Mouse (Mus musculus): Measurements from ENCODE around the gene Fam173b. TPM values are rescaled to one million over a fixed set of nuclear protein-coding genes. Genes with fewer than 3 reads are reported as not detected.
A peak's percentile ranks its signal among the peaks of the same experiment; 100 is the strongest.

Gene Fam173b
- polyA plus RNA-seq, 1 experiment from 2014 or later: 13.1 TPM

DNA sequence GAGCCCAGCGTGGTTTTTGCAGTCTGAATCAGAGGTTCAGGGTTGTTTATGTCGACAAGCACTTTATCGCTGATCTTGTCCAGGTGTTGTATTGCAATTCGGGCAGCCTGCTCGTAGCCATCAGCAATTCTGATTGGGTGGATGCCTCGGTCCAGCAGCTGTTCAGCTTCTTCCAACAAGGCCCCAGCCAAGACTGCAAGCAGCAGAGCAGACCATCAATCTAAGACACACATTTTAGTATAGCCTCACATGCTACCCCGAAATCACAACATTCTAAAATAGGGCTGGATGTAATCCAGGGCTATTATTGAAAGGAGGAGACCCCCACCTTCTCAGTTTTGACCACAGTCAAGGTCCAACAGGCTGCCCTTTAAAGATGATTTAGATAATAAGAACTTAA lies 6.0 kb upstream of the Fam173b start:
- WGBS: 58% methylated on average over 7 of the region's 7 CpGs
- no peak overlapping the region for H3K9ac ChIP-seq (ENCODE audit: low read depth, low read length)
- ATAC-seq (ENCODE audit: low FRiP score, low TSS enrichment): peak; percentile 73
- no peak overlapping the region for H3K4me3 ChIP-seq (ENCODE audit: low read length)
- no peaks in the 10 kb centered on the region for H3K9me3 ChIP-seq (ENCODE audit: control insufficient read depth, low read length)
- H3K27me3 ChIP-seq (ENCODE audit: control insufficient read depth, insufficient read depth, low read length): no peaks in the 10 kb centered on the region
- H3K4me2 ChIP-seq (replicated peaks; ENCODE audit: low read depth, low read length): no peak overlapping the region
- H3K36me3 ChIP-seq (ENCODE audit: control insufficient read depth, insufficient read depth, low read length): peaks cover 75% of the 10 kb centered on the region
- H3K27ac ChIP-seq (ENCODE audit: low read depth, low read length): no peak overlapping the region
- peaks cover 15% of the 10 kb centered on the region for H3K4me1 ChIP-seq (ENCODE audit: control insufficient read depth, insufficient read depth, low read length)

DNA sequence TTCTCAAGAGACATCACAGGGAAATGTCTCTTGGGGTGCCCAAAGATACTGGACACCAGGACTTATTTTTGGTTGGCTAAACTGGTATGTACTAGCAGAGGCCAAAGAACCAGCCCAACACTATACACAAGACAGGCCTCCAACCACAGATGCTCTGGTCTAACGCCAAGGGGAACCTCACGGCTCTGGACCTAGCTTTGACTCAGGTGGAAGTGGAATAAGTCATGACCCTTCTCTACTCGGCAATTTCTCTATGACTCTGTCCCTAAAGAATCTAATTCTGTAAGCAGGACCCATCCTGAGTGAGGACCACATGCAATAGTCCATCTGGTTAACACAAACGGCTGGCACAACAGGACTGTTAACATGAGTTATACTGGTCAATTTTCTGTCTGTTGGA lies 1.8 kb upstream of the Fam173b start:
- Histone ChIP-seq H3K36me3 (ENCODE audit: control insufficient read depth, insufficient read depth, low read length) (peaks cover 33% of the 10 kb centered on the region), H3K4me2 (replicated peaks; ENCODE audit: low read depth, low read length) (peak overlapping the region; percentile 84), H3K9me3 (ENCODE audit: control insufficient read depth, low read length) (no peaks in the 10 kb centered on the region), H3K27me3 (ENCODE audit: control insufficient read depth, insufficient read depth, low read length) (no peaks in the 10 kb centered on the region), H3K9ac (ENCODE audit: low read depth, low read length) (no peak overlapping the region; the same call in 1 of the 2 replicates), H3K4me1 (ENCODE audit: control insufficient read depth, insufficient read depth, low read length) (peaks cover 17% of the 10 kb centered on the region), H3K4me3 (ENCODE audit: low read length) (peak overlapping the region; percentile 67; the same call in 1 of the 2 replicates), H3K27ac (ENCODE audit: low read depth, low read length) (no peak overlapping the region)
- no peak for ATAC-seq (ENCODE audit: low FRiP score, low TSS enrichment)
- 66% methylated on average over 4 of the region's 4 CpGs for WGBS

DNA sequence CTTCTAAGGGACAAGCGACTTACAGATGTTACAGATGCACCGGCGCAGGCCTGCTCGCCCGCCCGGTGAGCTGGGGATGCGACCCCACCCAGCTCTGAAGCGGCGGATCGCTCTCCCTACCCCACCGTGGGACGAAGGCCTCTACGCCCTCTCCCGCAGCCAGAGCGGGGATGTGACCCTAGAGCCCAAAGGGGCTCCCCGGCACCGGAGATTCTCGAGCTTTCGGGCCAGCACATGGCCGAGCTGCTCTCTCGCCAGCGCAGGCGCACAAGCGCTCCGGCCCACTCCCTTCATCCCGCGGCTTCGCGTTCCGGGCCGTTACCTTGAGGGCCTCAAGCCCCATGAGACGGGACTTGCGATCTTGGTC lies 390 bp upstream of the Fam173b start:
- Histone ChIP-seq H3K9me3 (ENCODE audit: control insufficient read depth, low read length) (no peaks in the 10 kb centered on the region), H3K27me3 (ENCODE audit: control insufficient read depth, insufficient read depth, low read length) (no peaks in the 10 kb centered on the region), H3K4me2 (replicated peaks; ENCODE audit: low read depth, low read length) (peak overlapping the region; percentile 84), H3K27ac (ENCODE audit: low read depth, low read length) (peak overlapping the region; percentile 62), H3K4me1 (ENCODE audit: control insufficient read depth, insufficient read depth, low read length) (peaks cover 17% of the 10 kb centered on the region), H3K4me3 (ENCODE audit: low read length) (peak overlapping the region; percentile 67), H3K36me3 (ENCODE audit: control insufficient read depth, insufficient read depth, low read length) (peaks cover 19% of the 10 kb centered on the region; the same call in 1 of the 2 replicates), H3K9ac (ENCODE audit: low read depth, low read length) (peak overlapping the region; percentile 82)
- under 1% methylated on average over 32 of the region's 33 CpGs for WGBS
- ATAC-seq (ENCODE audit: low FRiP score, low TSS enrichment): peak; percentile 71

DNA sequence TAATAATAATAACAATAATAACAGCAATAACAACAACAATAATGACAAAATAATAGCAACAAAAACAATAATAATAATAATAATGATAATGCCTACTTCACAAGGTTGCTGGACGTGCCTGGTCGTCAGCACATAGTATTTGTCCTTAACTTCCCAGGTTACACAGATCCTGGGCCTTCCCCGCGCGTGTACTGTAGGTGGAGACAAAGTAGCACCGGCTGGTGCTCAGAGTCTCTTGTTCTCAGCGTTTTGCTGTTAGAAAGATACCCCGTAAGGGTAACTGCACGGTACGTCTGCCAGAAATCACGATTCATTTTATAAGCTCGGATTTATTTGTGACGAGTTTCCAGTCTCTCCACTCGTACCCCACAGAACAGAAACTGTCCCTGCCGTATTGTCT lies 774 bp downstream of the Fam173b start:
- Histone ChIP-seq H3K4me2 (replicated peaks; ENCODE audit: low read depth, low read length) (peak overlapping the region; percentile 47), H3K27me3 (ENCODE audit: control insufficient read depth, insufficient read depth, low read length) (no peaks in the 10 kb centered on the region), H3K9me3 (ENCODE audit: control insufficient read depth, low read length) (no peaks in the 10 kb centered on the region), H3K36me3 (ENCODE audit: control insufficient read depth, insufficient read depth, low read length) (peaks cover 8% of the 10 kb centered on the region; the same call in 1 of the 2 replicates), H3K27ac (ENCODE audit: low read depth, low read length) (peak overlapping the region; percentile 82; the same call in 1 of the 2 replicates), H3K9ac (ENCODE audit: low read depth, low read length) (peak overlapping the region; percentile 82), H3K4me1 (ENCODE audit: control insufficient read depth, insufficient read depth, low read length) (peaks cover 18% of the 10 kb centered on the region), H3K4me3 (ENCODE audit: low read length) (peak overlapping the region; percentile 67)
- WGBS: 5% methylated on average over 15 of the region's 15 CpGs
- peak; percentile 61 for ATAC-seq (ENCODE audit: low FRiP score, low TSS enrichment)

DNA sequence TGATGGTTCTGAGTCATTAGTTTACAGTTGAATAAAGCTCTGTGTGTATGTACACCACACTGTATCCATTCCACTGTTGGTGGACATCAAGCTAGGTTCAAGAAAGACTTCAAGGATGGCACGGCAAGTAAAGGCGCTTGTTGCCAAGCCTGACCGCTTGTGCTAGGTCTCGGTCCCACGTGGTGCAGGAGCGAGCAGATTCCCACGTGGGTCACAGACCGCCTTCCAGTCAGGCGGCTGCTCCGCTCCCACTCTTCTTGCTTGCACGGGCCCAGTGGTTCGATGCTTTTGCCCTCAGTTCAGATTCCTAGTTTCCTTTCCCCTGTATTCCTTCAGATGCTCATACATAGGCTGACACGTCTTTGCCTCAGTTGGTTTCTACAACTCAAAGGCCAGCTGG lies 1.5 kb downstream of the Fam173b start:
- peak overlapping the region; percentile 67; the same call in 1 of the 2 replicates for H3K4me3 ChIP-seq (ENCODE audit: low read length)
- H3K27me3 ChIP-seq (ENCODE audit: control insufficient read depth, insufficient read depth, low read length): no peaks in the 10 kb centered on the region
- H3K9me3 ChIP-seq (ENCODE audit: control insufficient read depth, low read length): no peaks in the 10 kb centered on the region
- 82% methylated on average over 13 of the region's 13 CpGs for WGBS
- H3K4me1 ChIP-seq (ENCODE audit: control insufficient read depth, insufficient read depth, low read length): peaks cover 20% of the 10 kb centered on the region
- no peak overlapping the region for H3K27ac ChIP-seq (ENCODE audit: low read depth, low read length)
- H3K36me3 ChIP-seq (ENCODE audit: control insufficient read depth, insufficient read depth, low read length): peaks cover 2% of the 10 kb centered on the region; the same call in 1 of the 2 replicates
- no peak for ATAC-seq (ENCODE audit: low FRiP score, low TSS enrichment)
- H3K9ac ChIP-seq (ENCODE audit: low read depth, low read length): no peak overlapping the region
- H3K4me2 ChIP-seq (replicated peaks; ENCODE audit: low read depth, low read length): peak overlapping the region; percentile 47

DNA sequence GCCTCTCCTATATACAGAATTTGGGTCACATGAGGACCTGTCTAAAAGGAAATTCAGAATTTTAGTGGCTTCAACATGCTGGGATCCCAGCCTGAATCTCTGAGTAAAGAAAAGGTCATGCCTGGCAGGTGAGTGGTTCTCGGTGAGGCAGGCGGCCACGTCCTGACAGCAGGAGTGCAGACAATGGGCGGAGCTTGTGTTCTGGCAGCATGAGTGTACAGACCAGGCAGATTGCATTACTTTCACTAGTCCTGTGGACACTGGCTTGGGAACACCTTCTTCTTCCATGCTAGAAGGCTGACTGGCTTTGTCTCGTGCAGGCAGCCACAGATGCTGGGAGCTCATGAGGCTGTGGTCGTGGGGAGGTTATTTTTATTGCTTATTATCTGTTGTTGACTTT lies 5.2 kb downstream of the Fam173b start:
- Histone ChIP-seq H3K9ac (ENCODE audit: low read depth, low read length) (no peak overlapping the region), H3K27me3 (ENCODE audit: control insufficient read depth, insufficient read depth, low read length) (no peaks in the 10 kb centered on the region), H3K36me3 (ENCODE audit: control insufficient read depth, insufficient read depth, low read length) (0 out of 2 replicates have a peak, but pooled peaks cover 4% of the 10 kb centered on the region), H3K4me3 (ENCODE audit: low read length) (no peak overlapping the region), H3K4me2 (replicated peaks; ENCODE audit: low read depth, low read length) (no peak overlapping the region), H3K9me3 (ENCODE audit: control insufficient read depth, low read length) (no peaks in the 10 kb centered on the region), H3K27ac (ENCODE audit: low read depth, low read length) (no peak overlapping the region), H3K4me1 (ENCODE audit: control insufficient read depth, insufficient read depth, low read length) (0 out of 2 replicates have a peak, but pooled peaks cover 3% of the 10 kb centered on the region)
- no peak for ATAC-seq (ENCODE audit: low FRiP score, low TSS enrichment)
- 64% methylated on average over 6 of the region's 6 CpGs for WGBS

DNA sequence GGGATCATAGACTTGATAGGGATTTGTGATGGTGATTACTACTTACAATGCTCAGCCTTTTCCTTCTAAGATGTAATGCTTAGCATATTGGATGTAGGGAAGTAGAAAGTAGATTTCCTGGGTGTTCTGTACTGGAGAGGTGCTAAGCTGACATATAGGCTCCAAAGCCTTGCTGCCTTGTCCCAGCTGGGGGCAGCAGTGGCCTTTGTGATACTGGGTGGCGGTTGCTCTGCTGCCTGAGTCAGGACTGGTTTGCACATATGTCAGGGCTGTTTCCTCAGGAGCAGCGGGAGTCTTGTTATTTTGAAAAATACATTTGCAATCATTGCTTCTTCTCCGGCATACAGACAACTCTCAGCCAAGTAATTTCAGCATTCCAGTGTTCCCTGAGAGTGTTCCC lies 9.4 kb downstream of the Fam173b start:
- Histone ChIP-seq H3K9ac (ENCODE audit: low read depth, low read length) (no peak overlapping the region), H3K4me1 (ENCODE audit: control insufficient read depth, insufficient read depth, low read length) (0 out of 2 replicates have a peak, but pooled peaks cover 3% of the 10 kb centered on the region), H3K27ac (ENCODE audit: low read depth, low read length) (no peak overlapping the region), H3K27me3 (ENCODE audit: control insufficient read depth, insufficient read depth, low read length) (no peaks in the 10 kb centered on the region), H3K4me3 (ENCODE audit: low read length) (no peak overlapping the region), H3K36me3 (ENCODE audit: control insufficient read depth, insufficient read depth, low read length) (0 out of 2 replicates have a peak, but pooled peaks cover 5% of the 10 kb centered on the region), H3K4me2 (replicated peaks; ENCODE audit: low read depth, low read length) (no peak overlapping the region), H3K9me3 (ENCODE audit: control insufficient read depth, low read length) (no peaks in the 10 kb centered on the region)
- no peak for ATAC-seq (ENCODE audit: low FRiP score, low TSS enrichment)
- WGBS: 47% methylated on average over 3 of the region's 3 CpGs

DNA sequence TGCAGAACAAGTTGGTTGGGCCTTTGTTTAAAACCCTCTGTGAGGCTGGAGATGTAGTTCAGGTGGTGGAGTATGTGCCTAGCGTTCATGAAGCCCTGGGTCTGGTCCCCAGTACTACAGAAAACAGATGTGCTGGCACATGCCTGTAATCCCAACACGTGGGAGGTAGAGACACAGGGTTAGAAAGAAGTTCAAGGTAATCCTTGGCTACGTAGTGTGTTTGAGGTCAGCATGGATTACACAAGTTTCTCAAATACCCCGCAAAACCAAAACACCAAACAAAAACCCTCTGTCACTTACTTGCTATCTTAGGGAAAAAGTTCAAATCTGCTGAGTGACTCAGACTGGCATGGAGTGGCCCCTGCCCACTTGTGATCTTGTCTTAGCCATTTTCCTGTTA lies 10.3 kb downstream of the Fam173b start:
- no peak overlapping the region for H3K4me3 ChIP-seq (ENCODE audit: low read length)
- H3K9me3 ChIP-seq (ENCODE audit: control insufficient read depth, low read length): no peaks in the 10 kb centered on the region
- H3K4me1 ChIP-seq (ENCODE audit: control insufficient read depth, insufficient read depth, low read length): 0 out of 2 replicates have a peak, but pooled peaks cover 3% of the 10 kb centered on the region
- H3K9ac ChIP-seq (ENCODE audit: low read depth, low read length): no peak overlapping the region
- H3K27ac ChIP-seq (ENCODE audit: low read depth, low read length): no peak overlapping the region
- WGBS: 85% methylated on average over 4 of the region's 4 CpGs
- H3K27me3 ChIP-seq (ENCODE audit: control insufficient read depth, insufficient read depth, low read length): no peaks in the 10 kb centered on the region
- no peak for ATAC-seq (ENCODE audit: low FRiP score, low TSS enrichment)
- H3K36me3 ChIP-seq (ENCODE audit: control insufficient read depth, insufficient read depth, low read length): 0 out of 2 replicates have a peak, but pooled peaks cover 5% of the 10 kb centered on the region
- H3K4me2 ChIP-seq (replicated peaks; ENCODE audit: low read depth, low read length): no peak overlapping the region

DNA sequence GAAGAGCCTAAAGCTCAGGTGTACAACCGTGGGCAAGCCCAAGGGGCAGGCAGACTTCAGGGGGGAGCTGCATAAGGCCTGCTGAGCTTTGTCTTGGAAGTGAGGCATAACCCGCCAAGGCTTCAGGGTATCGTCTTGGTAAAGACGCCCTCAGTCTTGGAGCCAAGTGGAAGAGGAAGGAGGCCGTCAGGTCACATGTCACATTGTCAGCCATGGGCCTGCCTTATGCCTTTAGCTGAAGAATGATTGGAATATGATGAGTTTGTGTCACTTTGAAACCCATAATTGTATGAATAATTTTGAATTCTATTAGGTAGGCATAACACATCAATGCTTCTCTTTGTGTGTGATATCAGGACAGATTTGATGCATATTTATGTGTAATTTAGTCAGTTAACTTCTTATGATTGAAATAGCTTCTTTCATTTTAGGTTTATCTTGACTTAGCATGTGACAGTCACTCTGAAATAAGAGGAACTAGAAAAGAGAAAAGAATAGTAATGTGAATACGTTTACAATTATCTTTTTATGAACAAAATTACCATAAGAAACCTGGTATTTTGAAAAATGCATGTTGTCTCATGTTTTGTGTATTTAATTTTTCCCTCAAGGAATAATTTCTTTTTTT lies 12.3 kb downstream of the Fam173b start:
- no peak overlapping the region for H3K27ac ChIP-seq (ENCODE audit: low read depth, low read length)
- no peaks in the 10 kb centered on the region for H3K9me3 ChIP-seq (ENCODE audit: control insufficient read depth, low read length)
- H3K4me3 ChIP-seq (ENCODE audit: low read length): no peak overlapping the region
- no peaks in the 10 kb centered on the region for H3K4me1 ChIP-seq (ENCODE audit: control insufficient read depth, insufficient read depth, low read length)
- 86% methylated on average over 6 of the region's 6 CpGs for WGBS
- H3K27me3 ChIP-seq (ENCODE audit: control insufficient read depth, insufficient read depth, low read length): no peaks in the 10 kb centered on the region
- H3K9ac ChIP-seq (ENCODE audit: low read depth, low read length): no peak overlapping the region
- H3K4me2 ChIP-seq (replicated peaks; ENCODE audit: low read depth, low read length): no peak overlapping the region
- peaks cover 11% of the 10 kb centered on the region for H3K36me3 ChIP-seq (ENCODE audit: control insufficient read depth, insufficient read depth, low read length)
- no peak for ATAC-seq (ENCODE audit: low FRiP score, low TSS enrichment)
